Mouse (Mus musculus) adrenal gland (tissue): Measurements from ENCODE around the gene Kars.

Experiments
- intact Hi-C: fragments of 180-260 bp; cut with DNase I; formaldehyde crosslinking; loops from one replicate; pipeline ENCODE4 v1.15.1; 2025

The Kars gene

GRCm38 (mm10) chr8:111950846-111951245, 60.3 kb downstream of the Kars start:
- intact Hi-C loops = no loop called here

GRCm38 (mm10) chr8:111947954-111948353, 63.2 kb downstream of the Kars start:
- intact Hi-C loops = no loop called here

GRCm38 (mm10) chr8:111947144-111947543, 64.0 kb downstream of the Kars start:
- intact Hi-C loops = no loop called here

- intact Hi-C loops = loop anchor here (5.0 kb wide), 1 partner anchor 49 kb away; the partner anchor contains the start of gene Adat1
Measured at GRCm38 (mm10) chr8:111943544-111943943, 67.6 kb downstream of the Kars start.
